Mouse (Mus musculus) midbrain, embryonic 15.5 days (tissue): ENCODE results near the gene Ppm1g. TPM values are rescaled to one million over a fixed set of nuclear protein-coding genes. Genes with fewer than 3 reads are reported as not detected.

Source experiments
- ATAC-seq: fragments of 200-750 bp; cut with Nextera tagmentation; replicated peaks from 2 replicates; pipeline ENCODE4 v1.8.0; 2017; ENCODE audit warnings: moderate TSS enrichment
- H3K27ac ChIP-seq: fragments of 300-500 bp; sonication (generic); 2 replicates; pipeline ENCODE4 v1.5.1; 2015; ENCODE audit warnings: mild to moderate bottlenecking, inconsistent platforms
- H3K27me3 ChIP-seq: fragments of 300-500 bp; sonication (generic); replicated peaks from 2 replicates; pipeline ENCODE4 v1.6.1; 2015; ENCODE audit warnings: inconsistent platforms
- H3K36me3 ChIP-seq: fragments of 300-500 bp; sonication (generic); replicated peaks from 2 replicates; pipeline ENCODE4 v1.6.1; 2015; ENCODE audit warnings: inconsistent platforms
- H3K4me1 ChIP-seq: fragments of 300-500 bp; sonication (generic); 2 replicates; pipeline ENCODE4 v1.6.1; 2015; ENCODE audit warnings: inconsistent platforms
- H3K4me2 ChIP-seq: fragments of 300-500 bp; sonication (generic); 2 replicates; pipeline ENCODE4 v1.6.1; 2015; ENCODE audit warnings: inconsistent platforms, mild to moderate bottlenecking, moderate library complexity
- H3K4me3 ChIP-seq: fragments of 300-500 bp; sonication (generic); 2 replicates; pipeline ENCODE4 v1.5.1; 2015; ENCODE audit warnings: mild to moderate bottlenecking, inconsistent platforms
- H3K9ac ChIP-seq: fragments of 300-500 bp; sonication (generic); 2 replicates; pipeline ENCODE4 v1.6.1; 2015; ENCODE audit warnings: mild to moderate bottlenecking, inconsistent platforms
- H3K9me3 ChIP-seq: fragments of 300-500 bp; sonication (generic); 2 replicates; pipeline ENCODE4 v1.6.1; 2016; ENCODE audit warnings: inconsistent platforms
- WGBS: fragments of 180-500 bp; shearing (Covaris S2); methylation state at CpG from one replicate; pipeline ENCODE4 v1.1.7; 2015; ENCODE audit warnings: mixed read lengths; 5-methylcytosine and 5-hydroxymethylcytosine counted together
- polyA plus RNA-seq: library from polyadenylated mRNA; unstranded; fragments of >200 nt; fragmentation: Nextera tagmentation; extraction: Ambion mirVana; gene quantifications from 2 replicates; pipeline ENCODE4 v1.2.1, GENCODE M21; 2015

The Ppm1g gene
- polyA plus RNA-seq, 1 experiment from 2014 or later = 200 TPM

DNA sequence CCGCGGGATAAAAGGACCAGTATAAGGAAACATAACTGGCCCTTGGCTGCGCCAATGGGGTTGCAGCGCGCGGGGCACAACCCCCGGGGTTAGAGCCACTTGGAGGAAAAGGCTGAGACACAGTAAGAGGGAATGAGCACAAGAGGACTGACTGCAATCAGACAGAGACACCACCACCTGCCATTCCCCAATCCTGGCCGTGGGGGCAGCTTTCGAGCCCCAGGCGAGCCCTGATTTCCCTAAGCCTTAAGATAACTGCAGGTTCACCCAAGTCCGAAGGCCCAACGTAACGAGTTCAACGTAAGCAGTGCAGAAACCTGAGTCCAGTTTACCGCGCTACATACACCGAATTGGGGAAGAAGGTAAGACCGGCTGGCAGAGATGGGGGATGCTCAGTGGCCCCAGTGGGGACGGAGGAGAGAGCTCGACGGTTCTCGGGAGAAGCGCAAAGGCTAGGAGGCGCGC is 41.2 kb downstream of the Ppm1g start:
- H3K4me3 ChIP-seq = peak overlapping the region; percentile 75
- peak overlapping the region; percentile 99 for H3K4me2 ChIP-seq
- H3K9me3 ChIP-seq = no peaks in the 10 kb centered on the region
- peaks cover 2% of the 10 kb centered on the region; the same call in 1 of the 2 replicates for H3K36me3 ChIP-seq
- H3K27ac ChIP-seq = peak overlapping the region; percentile 94
- peak; percentile 82 for ATAC-seq
- peaks cover 23% of the 10 kb centered on the region for H3K4me1 ChIP-seq
- peak overlapping the region; percentile 77 for H3K9ac ChIP-seq
- H3K27me3 ChIP-seq = no peaks in the 10 kb centered on the region
- WGBS = under 1% methylated on average over 25 of the region's 25 CpGs

DNA sequence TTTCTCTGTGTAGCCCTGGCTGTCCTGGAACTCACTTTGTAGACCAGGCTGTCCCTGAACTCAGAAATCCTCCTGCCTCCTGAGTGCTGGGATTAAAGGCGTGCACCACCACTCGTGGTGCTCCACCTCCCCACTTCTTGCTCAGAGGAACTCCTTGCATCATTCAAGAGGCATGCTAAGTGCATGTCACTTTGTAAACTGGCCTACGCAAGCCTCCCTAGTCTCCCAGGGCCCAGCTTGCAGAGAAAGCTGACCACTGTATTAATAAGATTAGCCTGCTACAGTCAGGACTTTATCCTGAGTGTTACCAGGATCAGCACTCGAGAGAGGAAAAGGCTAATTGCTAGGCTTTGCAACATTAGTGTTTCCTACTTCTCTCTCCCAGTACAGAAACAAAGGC is 51.9 kb downstream of the Ppm1g start:
- no peak overlapping the region for H3K9ac ChIP-seq
- H3K9me3 ChIP-seq = no peaks in the 10 kb centered on the region
- no peak overlapping the region for H3K27ac ChIP-seq
- H3K4me1 ChIP-seq = no peaks in the 10 kb centered on the region
- no peaks in the 10 kb centered on the region for H3K27me3 ChIP-seq
- H3K4me3 ChIP-seq = no peak overlapping the region
- no peak for ATAC-seq
- no peak overlapping the region for H3K4me2 ChIP-seq
- peaks cover 78% of the 10 kb centered on the region for H3K36me3 ChIP-seq
- WGBS = 97% methylated on average over 4 of the region's 4 CpGs

DNA sequence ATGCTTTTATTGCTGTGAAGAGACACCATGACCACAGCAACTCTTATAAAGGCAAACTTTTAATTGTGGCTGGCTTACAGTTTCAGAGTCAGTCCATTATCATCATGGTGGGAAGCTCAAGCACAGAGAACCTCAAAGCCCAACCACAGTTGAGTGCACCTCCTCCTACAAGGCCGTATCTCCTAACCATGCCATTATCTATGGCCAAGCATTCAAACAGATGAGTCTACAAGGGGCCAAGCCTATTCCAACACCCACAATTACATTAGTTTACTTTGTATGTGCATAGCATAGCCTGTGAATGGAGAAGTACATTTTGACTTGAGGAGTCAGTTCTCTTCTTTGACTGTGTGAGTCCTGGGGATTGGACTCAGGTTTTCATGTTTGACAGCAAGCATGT is 55.6 kb downstream of the Ppm1g start:
- peaks cover 75% of the 10 kb centered on the region for H3K36me3 ChIP-seq
- no peak for ATAC-seq
- H3K27ac ChIP-seq = no peak overlapping the region
- no peaks in the 10 kb centered on the region for H3K4me1 ChIP-seq
- no peak overlapping the region for H3K4me2 ChIP-seq
- H3K27me3 ChIP-seq = no peaks in the 10 kb centered on the region
- 90% methylated on average over 1 of the region's 1 CpGs for WGBS
- H3K9ac ChIP-seq = no peak overlapping the region
- no peaks in the 10 kb centered on the region for H3K9me3 ChIP-seq
- no peak overlapping the region for H3K4me3 ChIP-seq

DNA sequence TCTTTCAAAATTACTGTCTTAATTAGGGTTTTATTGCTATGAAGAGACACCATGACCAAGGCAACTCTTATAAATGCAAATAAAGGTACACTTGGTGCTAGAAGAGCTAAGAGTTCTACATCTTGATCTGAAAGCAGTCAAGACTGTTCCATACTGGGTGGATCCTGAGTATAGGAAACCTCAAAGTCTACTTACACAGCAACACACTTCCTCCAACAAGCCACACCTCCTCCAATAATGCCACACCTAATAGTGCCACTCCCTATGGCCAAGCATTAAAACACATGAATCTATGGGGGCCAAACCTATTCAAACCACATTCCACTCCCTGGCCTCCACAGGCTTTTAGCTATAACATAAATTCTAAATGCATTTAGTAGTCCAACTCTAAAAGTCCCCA is 58.0 kb downstream of the Ppm1g start:
- no peak overlapping the region for H3K4me3 ChIP-seq
- no peak overlapping the region for H3K4me2 ChIP-seq
- no peaks in the 10 kb centered on the region for H3K4me1 ChIP-seq
- no peak overlapping the region for H3K27ac ChIP-seq
- H3K27me3 ChIP-seq = no peaks in the 10 kb centered on the region
- H3K36me3 ChIP-seq = peaks cover 76% of the 10 kb centered on the region
- H3K9me3 ChIP-seq = no peaks in the 10 kb centered on the region
- no peak for ATAC-seq
- H3K9ac ChIP-seq = no peak overlapping the region

DNA sequence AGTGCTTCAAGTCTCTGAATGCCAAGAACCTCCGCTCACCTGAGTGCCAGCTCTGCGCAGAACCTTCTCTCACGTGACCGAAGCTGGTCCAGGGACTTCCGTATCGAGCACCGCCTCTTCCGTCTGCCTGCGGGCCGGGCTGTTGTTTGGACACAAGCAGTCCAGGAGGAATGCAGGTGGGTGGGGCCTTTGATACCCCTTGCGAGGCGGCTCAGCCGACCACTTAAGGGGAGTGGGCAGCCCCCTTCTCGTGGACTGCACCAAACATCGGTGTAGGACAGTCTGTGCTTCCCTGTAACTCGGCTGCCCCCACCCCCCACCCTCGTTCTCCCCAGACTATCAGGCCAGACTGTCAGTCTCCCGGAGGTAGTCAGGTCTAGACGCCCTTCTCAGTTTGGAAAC is 66.3 kb downstream of the Ppm1g start, which contains the start of gene Mpv17:
Gene Mpv17 (minus strand): TSS at position 100 of the 402 bp plus-strand sequence.
- Histone ChIP-seq H3K27ac (peak within 1 kb of the TSS; percentile 77), H3K4me1 (peaks cover 13% of the 10 kb centered on the region), H3K27me3 (no peaks in the 10 kb centered on the region), H3K9me3 (no peaks in the 10 kb centered on the region), H3K9ac (peak within 1 kb of the TSS; percentile 68), H3K4me3 (peak within 1 kb of the TSS; percentile 74), H3K4me2 (peak within 1 kb of the TSS; percentile 55), H3K36me3 (peaks cover 22% of the 10 kb centered on the region)
- WGBS = under 1% methylated on average over 19 of the region's 19 CpGs
- ATAC-seq = peak; percentile 97

DNA sequence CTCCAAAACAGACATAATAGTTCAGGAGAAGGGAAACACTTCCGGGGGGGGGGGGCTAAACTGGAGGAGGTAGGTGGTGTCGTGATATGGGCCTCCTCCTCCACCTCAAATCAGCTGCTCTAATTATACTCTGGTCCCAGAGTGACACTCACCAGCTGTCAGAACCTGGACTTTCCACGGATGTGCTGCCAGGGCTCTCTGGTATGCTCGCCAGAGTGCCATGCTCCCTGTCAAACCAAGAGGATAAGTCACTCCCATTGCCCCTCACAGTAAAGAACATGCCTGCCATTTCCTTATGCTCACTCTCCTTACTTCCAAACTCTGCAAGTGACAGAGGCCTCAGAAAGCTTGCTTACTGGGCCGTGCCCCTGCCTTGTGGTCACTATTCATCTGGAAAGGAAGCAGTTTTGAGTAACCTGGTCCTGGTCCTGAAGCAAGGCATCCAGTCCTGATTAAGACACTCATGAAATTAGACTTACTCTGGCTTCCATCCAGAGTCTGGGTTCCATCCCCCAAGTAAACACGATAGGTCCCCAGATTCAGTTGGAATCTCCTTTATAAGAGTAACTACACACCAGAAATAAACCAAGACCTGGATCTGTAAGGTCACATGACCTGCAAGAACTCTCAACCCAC is 66.9 kb downstream of the Ppm1g start:
- Histone ChIP-seq H3K4me3 (peak overlapping the region; percentile 74), H3K9ac (peak overlapping the region; percentile 68), H3K4me1 (peaks cover 13% of the 10 kb centered on the region), H3K36me3 (peaks cover 17% of the 10 kb centered on the region), H3K4me2 (peak overlapping the region; percentile 55), H3K27me3 (no peaks in the 10 kb centered on the region), H3K27ac (peak overlapping the region; percentile 77), H3K9me3 (no peaks in the 10 kb centered on the region)
- 36% methylated on average over 6 of the region's 6 CpGs for WGBS
- ATAC-seq = peak; percentile 37

Other genes starting within 250 kb of the Ppm1g start
- 161 and 164 TPM in 2 replicates for gene Atraid, start 172.4 kb downstream of the Ppm1g start, polyA plus RNA-seq
- gene Slc5a6, start 171.8 kb downstream of the Ppm1g start, polyA plus RNA-seq = 26.9 and 29.1 TPM in 2 replicates
- 14.9 and 16.2 TPM in 2 replicates for gene Cad, start 165.9 kb downstream of the Ppm1g start, polyA plus RNA-seq
- not detected in 2 replicates for gene Dnajc5g, start 114.4 kb downstream of the Ppm1g start, polyA plus RNA-seq
- gene Slc30a3, start 112.5 kb downstream of the Ppm1g start, polyA plus RNA-seq = 20.4 and 21.5 TPM in 2 replicates
- gene Trim54, start 104.0 kb downstream of the Ppm1g start, polyA plus RNA-seq = not detected in 2 replicates
- not detected in 2 replicates for gene Ucn, start 81.9 kb downstream of the Ppm1g start, polyA plus RNA-seq
- 51.5 and 57.8 TPM in 2 replicates for gene Mpv17, start 66.4 kb downstream of the Ppm1g start, polyA plus RNA-seq
- 1.7 TPM in 2 replicates for gene Gm29609, start 40.8 kb downstream of the Ppm1g start, polyA plus RNA-seq
- gene Gtf3c2, start 40.5 kb downstream of the Ppm1g start, polyA plus RNA-seq = 72.3 and 73.6 TPM in 2 replicates
- gene Snx17, start 27.5 kb downstream of the Ppm1g start, polyA plus RNA-seq = 125 and 126 TPM in 2 replicates
- 85.0 and 92.1 TPM in 2 replicates for gene Eif2b4, start 27.3 kb downstream of the Ppm1g start, polyA plus RNA-seq
- gene Zfp513, start 18.4 kb downstream of the Ppm1g start, polyA plus RNA-seq = 17.0 and 19.4 TPM in 2 replicates
- gene Nrbp1, start 20.2 kb upstream of the Ppm1g start, polyA plus RNA-seq = 169 and 177 TPM in 2 replicates
- 0.45 and 0.69 TPM in 2 replicates for gene Gm9970, start 20.5 kb upstream of the Ppm1g start, polyA plus RNA-seq
- gene Krtcap3, start 31.0 kb upstream of the Ppm1g start, polyA plus RNA-seq = 2.5 and 3.2 TPM in 2 replicates
- 34.3 and 36.6 TPM in 2 replicates for gene Ift172, start 70.4 kb upstream of the Ppm1g start, polyA plus RNA-seq
- 107 and 113 TPM in 2 replicates for gene Fndc4, start 75.4 kb upstream of the Ppm1g start, polyA plus RNA-seq
- 0.50 and 0.74 TPM in 2 replicates for gene Gckr, start 76.8 kb upstream of the Ppm1g start, polyA plus RNA-seq
- gene Zfp512, start 231.7 kb upstream of the Ppm1g start, polyA plus RNA-seq = 141 and 145 TPM in 2 replicates